Mouse (Mus musculus) testis, postnatal 10 days (tissue): ENCODE measurements around the gene Chst10.

Experiments used
- DNase-seq: peaks from one replicate; pipeline ENCODE4 v3.0.0; 2021; ENCODE audit warnings: low spot score

The Chst10 gene

DNA sequence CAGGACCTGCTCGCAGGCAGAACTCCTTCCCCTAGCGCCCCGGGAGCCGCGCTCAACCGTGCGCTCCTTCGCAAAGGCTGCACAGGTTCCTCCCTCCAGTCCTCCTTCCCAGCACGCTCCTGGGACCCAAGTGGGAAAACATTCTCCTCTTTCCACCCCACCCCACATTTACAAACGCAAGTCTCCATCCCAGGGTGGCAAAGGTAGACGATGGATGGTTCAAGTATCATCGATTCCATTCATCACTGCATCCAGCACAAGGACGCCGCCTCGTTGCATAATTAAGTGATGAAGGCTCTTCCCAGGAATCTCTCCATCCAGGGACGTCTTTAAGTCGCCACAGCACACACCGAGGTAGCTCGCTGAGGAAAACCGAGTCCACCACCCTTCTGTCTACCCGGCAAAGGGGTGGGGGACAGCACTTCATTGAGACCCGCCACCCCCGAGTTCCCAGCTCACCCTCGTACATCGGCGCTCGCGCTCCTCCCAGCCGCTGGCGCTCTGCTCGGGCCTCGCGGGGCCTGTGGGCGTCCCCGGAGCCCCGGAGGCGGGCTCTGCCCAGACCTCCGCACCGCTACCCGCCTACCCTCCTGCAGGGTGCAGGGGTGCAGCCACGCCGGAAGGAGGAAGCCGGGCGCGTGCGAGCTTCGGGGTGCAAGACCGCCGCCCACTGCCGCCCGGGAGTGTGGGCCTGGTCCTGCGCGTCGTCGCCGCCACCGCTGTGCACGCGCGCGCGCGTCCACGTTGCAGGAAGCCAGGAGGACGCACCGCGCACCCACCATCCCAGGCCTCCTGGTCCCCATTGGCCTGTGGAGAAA, at the start of gene Chst10:
Gene Chst10 (minus strand): TSS at position 731 of the 818 bp plus-strand sequence.
- peak; percentile 81 for DNase-seq

- DNase-seq = peak; percentile 67
Measured at GRCm38 (mm10) chr1:38939608-38940007, 41.6 kb upstream of the Chst10 start.

DNA sequence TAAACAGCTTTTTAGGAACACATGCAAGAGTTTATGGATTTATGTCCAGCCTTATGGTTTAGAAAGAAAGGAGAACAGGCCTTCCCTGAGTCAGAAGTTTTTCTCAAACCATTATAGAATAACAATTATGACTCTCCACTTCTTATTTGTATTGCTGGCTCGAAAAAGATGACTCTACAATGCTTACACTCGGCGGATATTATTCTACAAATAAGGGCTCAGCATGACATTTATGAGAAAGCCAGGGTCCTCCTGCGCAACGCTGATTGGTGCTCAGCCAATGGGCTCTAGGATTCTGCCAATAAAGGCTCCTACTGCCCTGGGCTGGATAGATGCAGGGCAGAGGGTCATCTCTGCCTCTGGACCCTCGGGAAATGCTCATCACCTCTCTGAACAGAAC, 40.9 kb upstream of the Chst10 start, which contains the start of gene Nms:
Gene Nms (plus strand): TSS at position 301 of the 400 bp plus-strand sequence.
- no peak for DNase-seq

DNA sequence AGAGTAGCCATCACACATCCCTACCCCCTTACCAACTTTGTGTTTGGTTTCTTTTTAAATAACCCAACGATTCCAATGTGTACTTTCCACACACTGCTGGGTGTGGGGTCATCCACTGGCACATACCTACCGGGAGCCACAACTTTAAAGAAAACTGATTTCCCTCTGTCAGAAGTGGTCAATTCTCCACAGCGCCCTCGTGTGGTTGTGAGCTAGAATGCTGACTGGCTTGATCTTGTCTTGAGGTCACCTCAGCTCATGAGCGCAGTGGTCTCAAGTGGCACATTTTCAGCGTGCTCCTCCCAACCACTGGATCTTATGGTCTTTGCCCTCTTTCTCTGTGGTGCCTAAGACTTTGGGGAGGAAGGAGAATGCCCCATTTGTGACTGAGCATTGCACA, 38.8 kb upstream of the Chst10 start:
- DNase-seq = peak; percentile 65

- DNase-seq = peak; percentile 46
Measured at GRCm38 (mm10) chr1:38934668-38935067, 36.7 kb upstream of the Chst10 start.

- DNase-seq = no peak
Measured at GRCm38 (mm10) chr1:38930767-38931166, 32.8 kb upstream of the Chst10 start.

DNA sequence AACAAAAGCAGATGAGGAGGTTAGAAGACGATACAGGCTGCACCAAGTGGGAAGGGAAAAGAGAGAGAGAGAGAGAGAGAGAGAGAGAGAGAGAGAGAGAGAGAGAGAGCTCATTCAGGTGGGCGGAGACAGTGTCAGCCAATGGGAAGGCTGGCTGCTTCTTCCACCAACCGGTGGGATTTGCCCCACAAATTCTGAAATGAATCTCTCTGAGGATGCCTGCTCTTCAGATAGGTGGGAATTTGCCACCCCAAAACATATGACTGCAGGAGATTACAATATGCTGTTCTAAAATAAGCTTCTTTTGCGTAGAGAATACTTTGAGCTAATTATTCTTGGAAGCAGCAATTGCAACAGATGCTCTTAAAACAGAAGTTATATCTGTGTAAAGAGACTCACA, 31.5 kb upstream of the Chst10 start:
- DNase-seq = no peak

DNA sequence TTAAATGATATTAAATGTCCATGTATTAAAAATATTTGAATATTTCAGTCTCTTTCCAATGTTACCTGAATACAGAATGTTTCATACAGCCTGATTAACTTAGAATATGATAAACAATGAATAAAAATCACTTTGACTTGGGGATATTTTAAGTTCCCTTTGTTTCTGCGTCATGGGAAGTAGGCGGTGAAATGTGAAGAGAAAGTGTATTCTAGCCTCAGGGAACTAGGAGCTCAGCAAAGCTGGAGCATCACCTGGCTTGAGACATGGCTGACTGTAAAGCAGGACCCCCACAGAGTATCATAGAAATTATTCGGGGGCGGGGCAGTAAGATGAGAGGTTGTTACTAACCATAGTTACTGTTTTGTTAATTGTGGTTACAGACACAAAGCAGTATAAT, 31.0 kb upstream of the Chst10 start:
- no peak for DNase-seq

GRCm38 (mm10) chr1:38903985-38904384, 6.0 kb upstream of the Chst10 start:
- no peak for DNase-seq

DNA sequence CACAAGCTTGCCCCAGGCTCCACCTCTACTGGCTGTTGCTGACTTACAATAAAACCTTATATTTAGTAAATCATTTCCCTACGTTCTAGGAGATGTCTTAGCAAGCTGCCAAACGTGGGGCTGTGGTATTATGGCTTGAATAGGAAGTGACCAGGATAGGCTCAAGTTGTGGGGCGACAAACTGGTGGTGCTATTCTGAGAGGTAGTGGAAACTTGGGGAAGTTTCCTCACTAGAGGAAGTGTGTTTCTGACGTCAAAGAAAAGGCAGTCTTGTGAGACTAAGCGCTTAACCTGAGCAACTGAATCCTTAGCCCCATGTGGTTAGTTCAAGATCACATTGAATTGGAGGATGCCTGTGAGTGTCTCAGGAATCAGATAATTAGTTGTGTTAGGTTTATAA, 4.6 kb upstream of the Chst10 start:
- no peak for DNase-seq

DNA sequence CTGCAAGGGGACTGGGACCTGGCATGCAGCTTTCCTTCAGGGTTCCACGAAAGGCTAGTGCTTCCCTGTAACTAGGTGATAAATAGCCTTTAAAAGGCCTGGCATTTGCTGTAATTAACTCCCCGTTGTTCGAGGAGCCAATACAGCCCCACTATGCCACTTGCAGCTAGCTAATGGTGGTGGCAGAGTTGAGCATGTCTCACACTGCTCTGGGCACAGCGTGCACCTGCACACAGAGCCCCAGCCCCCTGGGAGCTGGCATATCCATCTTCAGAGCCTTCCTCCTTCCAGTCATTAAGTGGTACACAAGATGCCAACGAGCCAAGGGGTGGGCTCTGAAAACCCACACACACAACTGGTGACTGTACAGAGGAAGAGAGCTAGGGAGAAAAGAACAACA, 4.9 kb downstream of the Chst10 start:
- no peak for DNase-seq

DNA sequence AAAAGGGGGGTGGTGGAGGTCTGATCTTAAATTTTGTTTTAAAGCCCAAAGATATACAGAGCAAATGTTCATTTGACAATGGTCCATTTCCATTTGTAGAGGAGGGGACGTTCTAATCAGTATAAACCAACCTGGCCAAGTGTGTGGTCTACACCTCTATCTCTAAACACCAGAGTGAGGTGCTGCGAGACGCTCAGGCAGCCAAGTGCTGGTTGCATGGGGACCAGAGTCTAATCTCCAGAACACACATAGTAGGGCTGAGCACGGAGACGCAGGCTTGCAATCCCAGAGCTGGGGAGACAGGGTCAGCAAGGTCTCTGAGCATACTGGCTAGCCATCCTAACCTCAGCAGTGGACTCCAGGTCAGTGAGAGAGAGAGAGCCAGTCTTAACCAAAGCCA, 6.5 kb downstream of the Chst10 start:
- DNase-seq = no peak

GRCm38 (mm10) chr1:38888803-38889202, 9.2 kb downstream of the Chst10 start:
- DNase-seq = no peak

GRCm38 (mm10) chr1:38887011-38887410, 10.9 kb downstream of the Chst10 start:
- no peak for DNase-seq

DNA sequence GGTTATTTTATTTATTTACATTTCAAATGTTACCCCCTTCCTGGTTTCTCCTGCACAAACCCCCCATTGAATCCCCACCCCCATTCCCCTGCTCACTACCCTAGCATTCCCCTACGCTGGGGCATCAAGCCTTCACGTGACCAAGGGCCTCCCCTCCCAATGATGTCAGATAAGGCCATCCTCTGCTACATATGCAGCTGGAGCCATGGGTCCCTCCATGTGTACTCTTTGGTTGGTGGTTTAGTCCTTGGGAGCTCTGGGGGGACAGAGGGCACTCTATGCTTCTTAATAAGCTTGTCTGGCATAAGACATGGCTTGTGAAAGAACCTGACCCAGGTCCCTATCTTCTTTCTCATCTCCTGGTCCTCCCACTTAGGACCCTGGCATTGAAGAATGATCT, 11.4 kb downstream of the Chst10 start:
- no peak for DNase-seq

DNA sequence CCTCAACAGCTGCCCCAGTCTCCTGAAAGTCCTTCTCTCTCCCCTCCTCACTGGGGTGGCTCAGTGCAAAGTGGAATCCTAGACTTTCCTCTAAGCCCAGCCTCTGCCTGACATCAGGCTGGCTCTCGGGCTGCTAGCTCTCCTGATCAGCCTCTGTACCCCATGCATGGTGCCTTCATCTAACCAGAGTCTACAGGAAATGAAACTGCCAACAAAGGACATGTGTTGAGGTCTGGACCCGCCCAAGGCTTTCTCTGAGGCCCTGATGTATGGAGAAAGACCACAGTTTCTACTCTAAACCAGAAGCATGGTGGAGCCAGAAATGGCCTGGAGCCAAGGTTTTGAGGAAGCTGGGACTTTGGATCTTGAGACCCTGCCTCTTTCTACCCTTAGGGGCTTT, 12.0 kb downstream of the Chst10 start:
- DNase-seq = no peak

GRCm38 (mm10) chr1:38883766-38884165, 14.2 kb downstream of the Chst10 start:
- no peak for DNase-seq

- no peak for DNase-seq
Measured at GRCm38 (mm10) chr1:38882746-38883145, 15.2 kb downstream of the Chst10 start.

DNA sequence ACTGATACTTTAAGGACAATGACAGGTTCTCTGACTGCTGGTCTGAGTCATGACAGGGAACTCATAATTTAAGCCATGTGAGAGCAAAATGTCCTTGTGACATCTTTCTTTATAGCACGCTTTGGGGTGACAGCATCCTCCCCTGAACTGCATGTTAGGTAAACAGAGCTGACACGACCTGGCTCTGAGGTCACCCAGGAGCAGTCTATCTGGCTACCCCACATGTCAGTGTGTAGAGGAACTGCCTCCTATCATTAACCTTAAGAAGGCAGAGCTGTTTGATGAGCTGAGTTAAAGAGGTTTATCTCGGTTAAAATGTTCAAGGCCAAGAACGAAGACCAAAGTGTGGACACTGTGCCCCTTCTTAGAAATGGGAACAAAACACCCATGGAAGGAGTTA, 16.6 kb downstream of the Chst10 start:
- no peak for DNase-seq

DNA sequence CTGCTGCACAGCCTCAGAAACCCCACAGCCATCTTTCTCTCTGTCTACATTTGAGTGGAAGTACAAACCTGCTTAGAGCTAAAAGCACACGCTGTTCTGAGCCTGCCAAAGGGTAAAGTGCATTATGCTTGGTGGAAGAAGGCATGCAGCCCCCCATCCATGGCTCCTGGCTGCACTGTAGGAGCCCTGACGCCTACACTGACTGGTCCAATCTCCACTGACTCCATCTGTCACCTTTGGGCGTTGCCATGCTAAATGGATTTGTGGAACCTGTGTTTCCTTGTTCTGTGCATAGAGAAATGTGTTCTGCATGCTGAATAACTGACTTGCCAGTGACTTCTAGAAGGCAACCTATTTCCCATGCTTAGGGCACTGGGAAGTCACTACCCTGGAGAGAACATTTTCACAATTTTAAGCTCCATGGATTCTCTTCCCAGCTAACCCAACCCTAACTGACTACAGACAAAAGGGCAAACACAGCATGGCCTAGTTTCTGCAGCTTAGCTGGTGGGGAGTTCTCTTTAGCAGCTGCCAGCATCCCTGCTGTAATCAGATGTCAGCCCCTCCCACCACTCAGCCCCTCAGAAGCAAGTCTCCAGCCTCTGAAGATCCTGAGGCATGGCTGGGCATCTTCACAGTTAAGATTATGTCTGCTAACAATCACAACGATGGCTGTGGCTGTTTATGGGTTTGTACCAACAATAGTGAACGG, 21.1 kb downstream of the Chst10 start:
- no peak for DNase-seq

DNA sequence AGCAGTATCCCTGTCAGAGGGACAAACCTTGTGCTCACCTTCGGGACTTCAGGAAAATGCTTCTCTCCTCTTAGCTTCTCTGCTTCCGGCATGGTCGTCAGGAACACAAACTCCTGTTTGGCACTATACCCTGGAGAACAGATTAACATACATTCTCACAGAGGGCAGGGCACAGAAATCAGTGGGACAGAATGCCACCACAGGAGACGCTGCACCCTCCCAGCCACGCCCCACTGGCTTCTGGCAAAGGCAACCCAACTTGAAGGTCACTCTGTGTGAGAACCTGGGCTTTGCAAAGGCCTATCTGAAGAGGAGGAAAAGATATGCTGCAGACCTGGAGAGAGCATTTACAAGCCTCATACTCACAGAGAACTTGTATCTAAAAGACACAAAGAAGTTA, 24.1 kb downstream of the Chst10 start:
- DNase-seq = no peak

DNA sequence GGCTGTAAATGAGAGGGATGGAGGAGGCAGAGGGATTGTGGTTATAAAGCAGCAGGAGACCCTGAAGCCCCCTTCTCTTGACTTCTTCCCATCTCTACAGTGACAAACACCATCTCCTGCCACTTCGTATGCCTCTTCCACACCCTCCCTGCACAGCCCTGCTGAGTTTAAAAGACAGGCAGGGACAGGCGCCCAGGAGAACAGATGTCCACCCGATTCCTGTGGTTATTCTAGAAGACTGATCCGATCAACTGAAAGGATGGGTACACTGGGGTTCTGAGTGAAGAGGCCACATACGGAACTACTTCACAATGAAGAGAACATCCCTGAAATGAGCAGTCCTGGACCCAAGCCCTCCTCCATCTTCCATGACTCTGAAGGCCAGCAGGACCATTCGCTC, 26.1 kb downstream of the Chst10 start:
- no peak for DNase-seq

GRCm38 (mm10) chr1:38869398-38870195, 28.4 kb downstream of the Chst10 start:
- no peak for DNase-seq
